Mouse (Mus musculus): ENCODE measurements at regions not wholly inside any gene's neighbourhood (a gene's known extent, or its start where the extent isn't known, plus 50 kb on each side); places are given as distances from the start of the nearest gene placed in this dataset.
A peak's percentile ranks its signal among the peaks of the same experiment; 100 is the strongest.

- no peak for DNase-seq
Observed at GRCm38 (mm10) chr17:52448701-52449100, 153.8 kb upstream of the Kcnh8 start.

DNA sequence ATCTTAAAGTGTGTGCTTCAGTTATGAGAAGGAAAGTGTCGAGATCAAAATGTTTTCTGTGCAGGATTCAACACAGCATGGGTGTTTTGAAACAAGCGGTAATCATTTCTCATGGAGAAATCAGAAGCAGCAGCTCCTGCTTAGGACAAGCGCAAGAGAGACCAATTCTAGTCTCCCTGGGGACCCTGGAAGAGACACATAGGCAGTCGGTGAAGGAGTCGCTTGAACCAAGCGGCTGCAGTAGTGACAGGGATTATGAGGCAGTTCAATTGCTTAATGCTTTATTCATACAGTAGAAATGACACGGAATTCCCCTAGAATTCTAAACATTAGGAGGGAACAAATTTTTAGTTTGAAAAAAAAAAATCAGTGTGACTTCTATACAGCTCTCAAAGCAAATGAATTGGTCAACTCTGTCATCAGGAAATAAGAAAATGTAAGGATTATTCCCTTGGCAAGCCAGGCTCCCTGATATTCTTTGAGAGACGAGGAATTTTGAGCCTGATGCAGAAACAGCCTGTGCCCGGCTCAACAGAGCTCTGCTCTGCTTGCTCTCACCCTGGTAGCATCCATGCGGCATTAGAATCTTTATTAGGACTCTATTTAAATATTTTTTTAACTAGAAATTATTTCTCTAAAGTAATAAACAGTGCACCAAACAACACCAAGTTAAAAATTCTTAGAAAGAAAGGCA lies 143.1 kb upstream of the Kcnh8 start:
- peak; percentile 29 for DNase-seq

- peak; percentile 26 for DNase-seq
Observed at GRCm38 (mm10) chr17:52459997-52460387, 142.5 kb upstream of the Kcnh8 start.

GRCm38 (mm10) chr17:52461264-52461663 lies 141.2 kb upstream of the Kcnh8 start:
- peak; percentile 59 for DNase-seq

DNA sequence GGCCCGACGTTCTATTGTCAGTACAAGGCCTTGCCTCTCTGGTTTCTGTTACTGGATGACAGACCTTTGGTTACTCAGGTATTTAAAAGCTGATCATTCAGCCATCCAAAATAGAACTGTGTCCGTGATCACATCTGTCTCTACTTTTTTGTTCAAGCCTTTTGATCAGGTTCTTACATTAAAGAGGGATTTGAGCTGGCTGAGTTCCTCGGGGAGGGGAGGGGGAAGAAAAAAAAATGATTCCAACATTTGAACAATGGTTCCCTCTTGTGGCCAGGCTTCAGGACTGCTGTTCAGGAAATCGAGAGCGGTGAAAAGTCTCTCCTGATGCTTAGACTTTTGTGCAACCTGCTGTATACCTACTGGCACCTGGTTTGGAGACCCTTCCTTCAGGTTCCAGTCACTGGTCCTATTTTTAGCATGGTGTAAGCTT lies 140.8 kb upstream of the Kcnh8 start:
- DNase-seq: peak; percentile 74

- DNase-seq: no peak
Observed at GRCm38 (mm10) chr17:52462361-52462760, 140.1 kb upstream of the Kcnh8 start.

- no peak for DNase-seq
Observed at GRCm38 (mm10) chr17:52468464-52468863, 134.0 kb upstream of the Kcnh8 start.

GRCm38 (mm10) chr17:52479327-52480086 lies 123.0 kb upstream of the Kcnh8 start:
- DNase-seq: peak; percentile 25

DNA sequence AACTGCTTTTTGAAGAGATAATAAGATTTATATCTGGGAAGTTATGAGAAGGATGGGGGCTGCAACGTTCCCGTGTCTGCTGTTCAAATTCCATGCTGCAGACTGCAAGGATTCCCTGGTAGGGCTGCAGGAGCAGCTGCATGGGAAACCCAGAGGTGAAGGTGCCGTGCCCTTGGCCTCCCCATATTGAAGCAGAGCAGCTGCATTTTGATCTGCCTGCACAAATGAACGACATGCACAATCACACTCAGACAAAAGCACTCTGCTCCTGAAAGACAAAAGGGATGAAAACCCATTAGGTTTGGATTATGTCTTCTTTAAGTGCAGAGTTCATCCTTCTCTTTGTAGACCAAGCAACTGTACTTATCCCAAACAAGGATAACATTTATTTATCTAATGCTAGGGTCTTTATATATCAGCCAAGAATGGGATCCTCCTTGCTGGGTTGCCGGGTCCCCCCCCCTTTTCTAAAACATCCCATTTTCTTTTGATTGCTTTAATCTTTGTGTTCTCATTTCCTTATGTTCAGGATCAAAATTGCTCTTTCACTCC lies 122.3 kb upstream of the Kcnh8 start:
- no peak for DNase-seq

DNA sequence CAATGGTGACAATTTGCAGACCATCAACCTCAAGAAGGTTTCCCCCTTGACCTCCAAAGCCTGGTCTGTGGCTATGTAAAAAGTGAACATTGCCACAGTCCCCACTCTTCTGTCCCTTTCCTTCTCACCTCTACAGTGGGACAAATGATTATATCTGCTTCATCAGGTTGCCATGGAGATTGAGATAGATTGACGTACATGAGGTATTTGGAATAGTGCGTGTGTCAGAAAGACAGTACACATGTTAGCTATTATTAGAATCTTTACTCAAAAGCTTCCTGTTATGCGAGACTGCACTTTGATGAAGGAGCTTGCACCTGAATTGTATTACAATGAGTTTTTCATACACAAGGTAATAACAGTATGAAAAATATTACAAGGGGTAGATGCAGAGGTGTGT lies 95.7 kb upstream of the Kcnh8 start:
- no peak for DNase-seq

DNA sequence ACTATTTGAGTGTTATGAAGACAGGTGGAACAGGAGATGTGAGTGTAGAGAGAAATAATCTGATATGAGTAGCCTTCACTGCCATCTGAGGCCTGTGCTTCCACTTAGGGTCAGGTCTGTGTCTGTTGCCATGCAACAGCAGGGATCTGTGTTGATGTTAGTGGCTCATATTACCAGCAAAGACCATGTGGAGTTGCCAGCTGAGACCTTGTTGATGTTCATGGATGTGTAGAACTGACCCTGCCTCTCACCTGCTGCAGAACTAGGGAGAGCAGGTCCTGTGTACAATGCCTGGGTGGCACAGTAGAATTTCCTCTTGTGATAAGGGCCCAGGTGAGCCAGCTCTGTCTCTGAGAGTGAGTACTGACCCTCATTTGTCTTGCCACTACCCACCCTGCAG lies 72.2 kb upstream of the Kcnh8 start:
- DNase-seq: no peak

All from retina, postnatal 1 day (tissue).